Mouse (Mus musculus): ENCODE measurements at regions not wholly inside any gene's neighbourhood (a gene's known extent, or its start where the extent isn't known, plus 50 kb on each side); places are given as distances from the start of the nearest gene placed in this dataset.

GRCm38 (mm10) chr9:17454397-17454796 is 837.5 kb upstream of the Chordc1 start:
- TF ChIP-seq CTCF (conservative IDR thresholded peaks at IDR 0.05 in 1 of 2, IDR thresholded peaks at IDR 0.05 in 1 of 2; ENCODE audit: low read depth in 2 of 2, low read length in 2 of 2) (no peak), SMC3 (IDR thresholded peaks at IDR 0.05; ENCODE audit: low read depth, low read length) (no peak), ELF1 (IDR thresholded peaks at IDR 0.05; ENCODE audit: low read depth, low read length) (no peak), IRF4 (IDR thresholded peaks at IDR 0.05; ENCODE audit: low read depth, low read length) (no peak), ZKSCAN1 (IDR thresholded peaks at IDR 0.05; ENCODE audit: borderline replicate concordance, low read depth, low read length) (no peak), GABPA (IDR thresholded peaks at IDR 0.05; ENCODE audit: insufficient replicate concordance, low read depth, low read length) (no peak)
